Mouse (Mus musculus) MEL (cell line): ENCODE results near the gene Slc25a25. TPM values are rescaled to one million over a fixed set of nuclear protein-coding genes. Genes with fewer than 3 reads are reported as not detected.
A peak's percentile ranks its signal among the peaks of the same experiment; 100 is the strongest.

Experiments used
- DNase-seq: peaks from one replicate; pipeline ENCODE4 v3.0.0; 2011; ENCODE audit warnings: low read depth, low spot score
- H3K27ac ChIP-seq: 2 replicates; pipeline ENCODE4 v1.5.1; 2012; ENCODE audit warnings: low read depth, mild to moderate bottlenecking, control low read depth, low read length, moderate library complexity; ENCODE audit not compliant: control insufficient read depth
- H3K27me3 ChIP-seq, 2 experiments: fragments of 150-350 bp in 1 of 2; sonication (generic) in 1 of 2; 2 replicates each; pipeline ENCODE4 v1.6.1; 2012; ENCODE audit warnings: low read length in 2 of 2, mild to moderate bottlenecking in 2 of 2, improper control_type of control experiment in 1 of 2, moderate library complexity in 1 of 2; ENCODE audit not compliant: insufficient read depth in 2 of 2, control insufficient read depth in 1 of 2
- H3K36me3 ChIP-seq, 2 experiments: 2 replicates each; pipeline ENCODE4 v1.6.1; 2012 to 2014; ENCODE audit warnings: low read length in 2 of 2, improper control_type of control experiment in 1 of 2, inconsistent platforms in 1 of 2, mild to moderate bottlenecking in 1 of 2; ENCODE audit not compliant: insufficient read depth in 2 of 2, control insufficient read depth in 1 of 2
- H3K4me1 ChIP-seq, 2 experiments: fragments of 150-350 bp in 1 of 2; sonication (generic) in 1 of 2; 2 replicates each; pipeline ENCODE4 v1.6.1; 2012; ENCODE audit warnings: low read length in 2 of 2, improper control_type of control experiment in 1 of 2, mild to moderate bottlenecking in 1 of 2; ENCODE audit not compliant: insufficient read depth in 2 of 2, control insufficient read depth in 1 of 2
- H3K4me3 ChIP-seq, 2 experiments: fragments of 150-350 bp in 1 of 2; sonication (generic) in 1 of 2; 2 replicates each; pipeline ENCODE4 v1.5.1; 2012; ENCODE audit warnings: low read depth in 2 of 2, low read length in 2 of 2, mild to moderate bottlenecking in 2 of 2, moderate library complexity in 2 of 2, control low read depth in 1 of 2, improper control_type of control experiment in 1 of 2; ENCODE audit not compliant: control insufficient read depth in 1 of 2, insufficient read depth in 1 of 2
- H3K79me2 ChIP-seq: 2 replicates; pipeline ENCODE4 v1.6.1; 2012; ENCODE audit warnings: mild to moderate bottlenecking, low read length, moderate library complexity; ENCODE audit not compliant: control insufficient read depth, poor library complexity, insufficient read depth
- H3K9ac ChIP-seq: 2 replicates; pipeline ENCODE4 v1.6.1; 2012; ENCODE audit warnings: low read depth, mild to moderate bottlenecking, control low read depth, low read length, moderate library complexity; ENCODE audit not compliant: control insufficient read depth, poor library complexity, severe bottlenecking
- H3K9me3 ChIP-seq: fragments of 150-350 bp; sonication (generic); replicated peaks from 2 replicates; pipeline ENCODE4 v1.6.1; 2012; ENCODE audit warnings: mild to moderate bottlenecking, low read length, improper control_type of control experiment, moderate library complexity; ENCODE audit not compliant: insufficient read depth
- CHD1 ChIP-seq: IDR thresholded peaks from 2 replicates; pipeline ENCODE4 v1.6.1; 2012; ENCODE audit warnings: low read depth, mild to moderate bottlenecking, inconsistent platforms, low read length, improper control_type of control experiment
- CHD2 ChIP-seq: IDR thresholded peaks from 2 replicates; pipeline ENCODE4 v1.6.1; 2011; ENCODE audit warnings: low read length, improper control_type of control experiment
- CTCF ChIP-seq, 3 experiments: IDR thresholded peaks in 2 of 3; conservative IDR thresholded peaks in 1 of 3; 2 replicates each; pipeline ENCODE4 v1.5.1; 2011 to 2012; ENCODE audit warnings: low read length in 3 of 3, low read depth in 2 of 3, mild to moderate bottlenecking in 2 of 3, improper control_type of control experiment in 1 of 3, inconsistent platforms in 1 of 3, mixed read lengths in 1 of 3, moderate library complexity in 1 of 3; ENCODE audit not compliant: control insufficient read depth in 1 of 3, insufficient read depth in 1 of 3, poor library complexity in 1 of 3, severe bottlenecking in 1 of 3
- EP300 ChIP-seq, 2 experiments: IDR thresholded peaks; 2 replicates each; pipeline ENCODE4 v1.6.1; 2011; ENCODE audit warnings: improper control_type of control experiment in 2 of 2, low read length in 2 of 2, low read depth in 1 of 2, mild to moderate bottlenecking in 1 of 2
- GABPA ChIP-seq: IDR thresholded peaks from 2 replicates; pipeline ENCODE4 v1.6.1; 2012; ENCODE audit warnings: low read depth, mild to moderate bottlenecking, inconsistent platforms, low read length, improper control_type of control experiment, moderate library complexity
- GATA1 ChIP-seq: IDR thresholded peaks from 2 replicates; pipeline ENCODE4 v1.6.1; 2011; ENCODE audit warnings: low read depth, low read length, improper control_type of control experiment
- JUND ChIP-seq: IDR thresholded peaks from 2 replicates; pipeline ENCODE4 v1.6.1; 2011; ENCODE audit warnings: low read depth, mild to moderate bottlenecking, improper control_type of control experiment, low read length
- KAT2A ChIP-seq: conservative IDR thresholded peaks from 2 replicates; pipeline ENCODE4 v1.6.1; 2012; ENCODE audit warnings: low read depth, low read length, improper control_type of control experiment, inconsistent platforms
- MAX ChIP-seq: IDR thresholded peaks from 2 replicates; pipeline ENCODE4 v1.6.1; 2011; ENCODE audit warnings: low read length, improper control_type of control experiment
- MEF2A ChIP-seq: IDR thresholded peaks from 2 replicates; pipeline ENCODE4 v1.6.1; 2014; ENCODE audit warnings: low read depth, mild to moderate bottlenecking, inconsistent platforms, low read length, improper control_type of control experiment; ENCODE audit not compliant: poor library complexity, insufficient replicate concordance, severe bottlenecking; ENCODE audit errors: extremely low read depth
- MYB ChIP-seq: IDR thresholded peaks from 2 replicates; pipeline ENCODE4 v1.6.1; 2011; ENCODE audit warnings: mild to moderate bottlenecking, low read depth, low read length, improper control_type of control experiment
- NELFE ChIP-seq: IDR thresholded peaks from 2 replicates; pipeline ENCODE4 v1.6.1; 2011; ENCODE audit warnings: low read depth, low read length, improper control_type of control experiment
- POLR2AphosphoS2 ChIP-seq: IDR thresholded peaks from 2 replicates; pipeline ENCODE4 v1.6.1; 2011; ENCODE audit warnings: low read length, improper control_type of control experiment
- POLR2AphosphoS5 ChIP-seq: IDR thresholded peaks from 2 replicates; pipeline ENCODE4 v1.6.1; 2012; ENCODE audit warnings: low read depth, borderline replicate concordance, mild to moderate bottlenecking, inconsistent platforms, low read length, moderate library complexity, mixed read lengths
- SIN3A ChIP-seq: IDR thresholded peaks from 2 replicates; pipeline ENCODE4 v1.6.1; 2012; ENCODE audit warnings: low read length, improper control_type of control experiment, inconsistent platforms
- SMC3 ChIP-seq: IDR thresholded peaks from 2 replicates; pipeline ENCODE4 v1.6.1; 2011; ENCODE audit warnings: low read depth, low read length, improper control_type of control experiment
- TBP ChIP-seq: IDR thresholded peaks from 2 replicates; pipeline ENCODE4 v1.8.0; 2011; ENCODE audit warnings: low read depth, low read length, improper control_type of control experiment
- USF2 ChIP-seq, 2 experiments: IDR thresholded peaks; 2 replicates each; pipeline ENCODE4 v1.6.1; 2011 to 2012; ENCODE audit warnings: improper control_type of control experiment in 2 of 2, low read length in 2 of 2, borderline replicate concordance in 1 of 2, inconsistent platforms in 1 of 2, low read depth in 1 of 2, mild to moderate bottlenecking in 1 of 2; ENCODE audit not compliant: insufficient read depth in 1 of 2
- ZC3H11A ChIP-seq: IDR thresholded peaks from 2 replicates; pipeline ENCODE4 v1.6.1; 2012; ENCODE audit warnings: low read depth, mild to moderate bottlenecking, inconsistent platforms, low read length, improper control_type of control experiment
- ZKSCAN1 ChIP-seq: IDR thresholded peaks from 2 replicates; pipeline ENCODE4 v1.6.1; 2012; ENCODE audit warnings: low read depth, mild to moderate bottlenecking, inconsistent platforms, low read length, improper control_type of control experiment, moderate library complexity
- ZMIZ1 ChIP-seq: IDR thresholded peaks from 2 replicates; pipeline ENCODE4 v1.6.1; 2012; ENCODE audit warnings: low read depth, mild to moderate bottlenecking, inconsistent platforms, low read length, improper control_type of control experiment, moderate library complexity
- ZNF384 ChIP-seq: IDR thresholded peaks from 2 replicates; pipeline ENCODE4 v1.6.1; 2012; ENCODE audit warnings: low read depth, mild to moderate bottlenecking, inconsistent platforms, low read length, improper control_type of control experiment
- polyA plus RNA-seq, 2 experiments: library from polyadenylated mRNA; stranded (reverse) in 1 of 2; unstranded in 1 of 2; fragments of >175 nt in 1 of 2; fragments of >200 nt in 1 of 2; gene quantifications; 2 replicates each; pipeline versions ENCODE4 v1.2.1 to v1.2.4; 2012; ENCODE audit warnings: low replicate concordance in 2 of 2, low read depth in 1 of 2; ENCODE audit not compliant: insufficient read length in 2 of 2, insufficient read depth in 1 of 2, missing spikeins in 1 of 2
- total RNA-seq: library from RNA; depleted of rRNA; stranded (reverse); fragments of 300-350 nt; gene quantifications from 2 replicates; pipeline ENCODE4 v1.2.3, GENCODE M21; 2012

Slc25a25 gene
- total and polyA plus RNA-seq, 3 experiments = 22.3 to 32.5 TPM; not detected in 1

DNA sequence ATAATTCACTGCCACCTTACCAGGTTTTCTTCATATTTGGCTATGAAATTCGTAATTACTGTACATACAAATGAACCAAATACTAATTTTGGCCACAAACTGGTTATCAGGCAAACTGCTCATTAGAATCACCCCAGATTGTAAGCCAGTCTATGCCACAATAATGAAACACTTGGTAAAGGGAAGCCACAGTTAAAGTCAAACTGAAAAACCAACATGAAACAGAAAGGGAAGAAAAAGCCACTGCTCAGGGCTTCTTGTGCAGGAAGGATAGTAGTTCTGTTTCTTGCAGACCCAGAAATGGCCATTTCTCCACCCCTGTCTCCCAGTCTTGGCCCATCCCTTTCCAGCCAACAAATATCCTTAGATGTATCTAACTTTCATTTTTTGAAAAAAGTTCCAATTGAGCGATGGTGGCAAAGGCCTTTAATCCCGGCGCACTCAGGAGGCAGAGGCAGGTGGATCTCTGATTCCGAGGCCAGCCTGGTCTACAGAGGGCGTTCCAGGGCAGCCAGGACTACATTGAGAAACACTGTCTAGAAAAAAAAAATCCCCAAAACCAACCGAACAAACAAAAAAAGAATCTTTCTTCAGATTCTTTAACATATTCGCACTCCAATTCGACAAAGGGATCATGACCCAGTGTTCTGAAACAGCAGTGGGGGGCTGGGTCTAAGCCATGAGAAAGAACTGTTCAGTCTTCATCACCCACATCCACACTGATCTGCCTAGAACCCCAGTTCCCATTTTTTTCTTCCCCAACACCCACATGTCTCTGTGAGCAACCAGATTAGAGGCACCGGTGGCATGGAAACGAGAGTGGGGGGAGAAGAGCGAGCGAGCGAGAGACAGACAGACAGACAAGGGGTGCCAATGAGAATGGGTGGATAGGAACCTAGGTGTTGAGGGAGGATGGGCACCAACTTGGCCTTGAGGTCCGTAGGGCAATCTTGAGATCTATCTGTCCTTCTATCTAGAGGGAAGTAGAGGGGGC is 1.2 kb downstream of the Slc25a25 start, which contains the start of gene Naif1 (continued):
- TF ChIP-seq POLR2AphosphoS5 = no peak
- peak; percentile 24; the same call in 1 of the 2 replicates for TF ChIP-seq CHD2
- TF ChIP-seq ZC3H11A = no peak
- TF ChIP-seq MEF2A = no peak
- TF ChIP-seq JUND = no peak

DNA sequence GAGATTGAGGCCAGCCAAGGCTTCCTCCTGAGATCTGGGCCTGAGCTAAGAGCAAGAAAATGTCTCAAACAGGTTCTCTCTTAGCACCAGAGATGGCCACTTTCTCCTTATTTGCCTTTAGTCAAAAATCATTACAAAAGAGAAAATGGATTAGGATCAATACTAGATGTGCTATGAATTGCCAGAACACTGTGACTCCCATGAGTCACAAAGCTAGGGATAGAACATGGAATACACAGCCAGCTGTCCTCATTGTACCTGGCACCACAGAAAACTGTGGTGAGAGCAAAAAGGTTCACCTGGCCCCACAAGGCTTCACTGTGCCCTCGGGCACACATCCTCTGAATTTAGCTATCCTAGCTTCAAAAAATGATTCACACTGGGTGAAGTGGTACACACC is 2.8 kb downstream of the Slc25a25 start:
- peaks cover 5 to 12% of the 10 kb centered on the region in 2 experiments for H3K4me1 ChIP-seq
- H3K36me3 ChIP-seq = peaks cover 4 to 34% of the 10 kb centered on the region in 2 experiments
- no peak for TF ChIP-seq POLR2AphosphoS2
- no peak for TF ChIP-seq JUND
- no peak for TF ChIP-seq GATA1
- no peak for TF ChIP-seq ZNF384
- TF ChIP-seq GABPA = no peak
- no peak for TF ChIP-seq USF2 (IDR thresholded peaks at IDR 0.05; ENCODE audit: borderline replicate concordance in 1 of 2, insufficient read depth in 1 of 2, low read depth in 1 of 2, low read length in 2 of 2)
- TF ChIP-seq KAT2A = no peak
- TF ChIP-seq EP300 (IDR thresholded peaks at IDR 0.05; ENCODE audit: low read depth in 1 of 2, low read length in 2 of 2) = no peak
- no peak for TF ChIP-seq NELFE
- TF ChIP-seq CHD1 = no peak
- no peak for TF ChIP-seq SIN3A
- no peak for TF ChIP-seq TBP
- no peak for TF ChIP-seq MAX
- no peak for TF ChIP-seq ZKSCAN1
- TF ChIP-seq CTCF (IDR thresholded peaks at IDR 0.05 in 2 of 3, conservative IDR thresholded peaks at IDR 0.05 in 1 of 3; ENCODE audit: control insufficient read depth in 1 of 3, insufficient read depth in 1 of 3, low read depth in 2 of 3, low read length in 3 of 3, poor library complexity in 1 of 3, severe bottlenecking in 1 of 3) = no peak
- no peak for TF ChIP-seq MYB
- no peak for TF ChIP-seq SMC3
- no peak for TF ChIP-seq ZMIZ1
- TF ChIP-seq, all 39 proteins: peak for 0
- Histone ChIP-seq H3K27me3 (no peaks in the 10 kb centered on the region), H3K9ac (no peak overlapping the region), H3K4me3 (no peak overlapping the region), H3K27ac (no peak overlapping the region), H3K79me2 (peaks cover 54% of the 10 kb centered on the region), H3K9me3 (no peaks in the 10 kb centered on the region)
- DNase-seq = no peak
